Mouse (Mus musculus) thymus, adult 18-20 months (tissue): Measurements from ENCODE around the gene Abtb2.

ENCODE experiments used
- DNase-seq, 2 experiments: peaks; one replicate each; pipeline ENCODE4 v3.0.0; 2022; ENCODE audit warnings: mixed read lengths in 2 of 2

Abtb2 gene

DNA sequence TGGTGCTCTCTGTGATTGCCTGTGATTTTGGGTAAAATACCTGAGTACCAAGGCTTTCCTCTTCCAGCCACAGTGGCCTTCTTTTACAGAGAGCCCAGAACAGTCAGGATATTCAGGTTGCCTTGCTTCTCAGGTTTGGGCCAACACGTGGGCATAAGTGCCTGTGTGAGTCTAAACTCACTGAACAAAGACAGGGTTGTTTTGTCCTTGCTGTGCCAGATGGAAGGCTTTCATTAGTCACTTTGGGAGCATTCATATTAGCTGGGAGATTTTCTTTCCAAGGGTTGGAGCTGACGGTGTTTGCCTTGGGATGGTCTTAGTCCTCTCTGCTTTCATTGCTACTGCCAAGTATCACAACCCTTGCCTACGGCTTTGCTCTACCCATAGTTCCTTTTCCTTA, 20.3 kb downstream of the Abtb2 start:
- no peak for DNase-seq

- no peak for DNase-seq
Measured at GRCm38 (mm10) chr2:103588776-103589175, 22.7 kb downstream of the Abtb2 start.

DNA sequence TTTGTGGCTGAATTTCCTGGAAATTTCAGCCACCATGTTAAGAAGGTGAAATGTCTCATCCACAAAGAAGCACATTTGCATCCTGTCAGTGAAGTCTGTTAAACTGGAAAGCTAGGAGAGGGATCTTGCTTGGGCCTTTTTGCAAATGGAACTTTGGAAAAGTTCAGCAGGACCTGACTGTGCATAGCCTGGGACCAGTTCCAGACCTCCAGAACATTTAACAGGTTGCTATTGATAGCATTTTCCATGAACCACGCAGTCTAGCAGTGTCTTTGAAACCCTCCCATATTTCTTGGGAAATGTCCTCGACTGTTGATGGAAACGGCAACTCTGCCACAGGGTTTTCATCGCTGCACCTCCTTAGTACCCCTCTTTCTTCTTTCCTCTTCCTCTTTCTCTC, 23.3 kb downstream of the Abtb2 start:
- DNase-seq, result no peak

- DNase-seq, result no peak
Measured at GRCm38 (mm10) chr2:103590645-103591044, 24.5 kb downstream of the Abtb2 start.

DNA sequence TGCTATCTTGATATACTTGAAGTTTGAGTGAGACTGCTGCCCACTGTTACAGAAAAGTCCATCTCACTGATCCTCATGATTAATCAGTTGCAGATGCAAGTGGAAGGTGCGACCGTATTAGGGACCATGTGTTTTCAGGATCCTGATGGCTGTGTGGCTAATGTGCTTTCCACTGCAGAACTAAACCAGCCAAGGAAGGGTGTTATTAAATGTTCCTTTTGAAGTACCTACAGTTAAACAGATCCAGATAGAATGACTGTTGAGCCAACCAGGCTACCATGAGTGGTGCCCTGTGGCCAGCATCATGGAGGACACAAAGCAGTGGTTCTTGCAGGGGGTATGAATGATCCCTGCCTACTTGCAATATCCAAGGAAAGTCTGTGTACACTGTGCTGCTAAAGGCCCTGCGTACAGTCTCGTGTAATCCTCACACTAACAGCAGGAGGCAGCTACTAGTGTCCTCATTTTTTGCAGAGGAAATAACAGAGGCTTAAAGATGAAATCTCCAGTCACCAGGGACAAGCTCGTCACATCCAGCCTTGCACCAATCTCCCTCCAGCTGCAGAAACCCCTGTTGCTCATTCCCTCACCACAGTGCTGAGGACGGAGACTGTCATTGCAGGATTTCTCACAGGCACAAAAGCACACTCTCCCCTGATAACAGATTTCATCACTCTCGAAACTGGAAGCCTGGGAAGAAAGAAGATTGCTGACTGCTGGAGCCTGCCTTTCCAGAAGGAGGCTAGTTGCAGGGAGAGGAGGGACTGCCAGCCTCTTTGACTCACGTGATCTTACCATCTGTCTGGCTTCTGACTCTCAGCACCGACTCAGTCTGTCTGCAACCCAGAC, 25.9 kb downstream of the Abtb2 start:
- DNase-seq, result no peak

- DNase-seq, result no peak
Measured at GRCm38 (mm10) chr2:103592591-103592929, 26.4 kb downstream of the Abtb2 start.

DNA sequence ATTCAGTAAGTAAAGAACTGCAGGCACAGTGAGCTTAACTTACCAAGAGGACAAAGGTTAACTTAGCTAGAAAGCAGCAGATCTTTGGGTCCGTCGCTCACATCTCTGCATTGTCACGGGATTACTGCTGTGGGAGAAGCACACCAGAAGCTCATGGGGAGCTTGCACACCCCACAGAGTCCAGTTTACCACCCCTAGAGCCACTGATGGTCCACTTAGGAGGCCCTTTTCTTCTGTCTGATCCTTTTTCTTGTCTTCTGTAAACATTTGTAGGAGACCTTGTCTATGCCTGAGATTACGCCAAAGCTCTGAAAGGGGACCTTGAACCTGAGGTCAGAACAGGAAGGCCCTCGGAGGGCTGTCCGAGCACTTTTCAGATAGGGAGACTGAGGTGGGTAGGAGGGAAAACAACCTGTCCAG, 28.5 kb downstream of the Abtb2 start:
- DNase-seq, result no peak

DNA sequence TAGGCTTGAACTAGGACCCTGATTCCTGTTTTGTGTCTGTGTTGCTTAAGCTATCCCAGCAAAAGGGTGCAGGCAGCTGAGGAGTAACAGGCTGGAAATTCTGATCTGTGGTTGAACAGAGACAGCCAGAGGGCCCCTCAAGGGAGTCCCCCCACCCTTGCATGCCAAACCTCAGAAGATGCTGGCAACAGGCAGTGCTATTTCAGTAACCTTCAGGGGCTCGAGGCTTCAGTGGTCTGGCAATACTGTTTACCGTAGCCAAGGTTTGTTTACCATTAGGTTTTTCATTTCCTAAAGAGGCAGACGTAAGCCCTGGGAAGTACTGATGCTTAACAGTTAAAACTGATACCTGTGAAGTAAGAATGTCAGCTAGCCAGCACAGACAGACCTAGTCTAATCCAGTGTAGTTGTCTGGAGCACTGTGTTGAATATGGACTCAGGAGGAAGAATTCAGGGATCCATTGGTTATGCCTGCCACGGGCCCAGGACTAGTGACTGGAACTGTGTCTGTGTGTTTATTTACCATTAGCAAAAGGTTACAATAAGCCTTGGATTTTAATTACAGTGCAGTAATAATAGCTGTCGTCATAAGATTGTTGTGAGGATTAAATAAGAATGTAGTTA, 29.0 kb downstream of the Abtb2 start:
- DNase-seq, result no peak

DNA sequence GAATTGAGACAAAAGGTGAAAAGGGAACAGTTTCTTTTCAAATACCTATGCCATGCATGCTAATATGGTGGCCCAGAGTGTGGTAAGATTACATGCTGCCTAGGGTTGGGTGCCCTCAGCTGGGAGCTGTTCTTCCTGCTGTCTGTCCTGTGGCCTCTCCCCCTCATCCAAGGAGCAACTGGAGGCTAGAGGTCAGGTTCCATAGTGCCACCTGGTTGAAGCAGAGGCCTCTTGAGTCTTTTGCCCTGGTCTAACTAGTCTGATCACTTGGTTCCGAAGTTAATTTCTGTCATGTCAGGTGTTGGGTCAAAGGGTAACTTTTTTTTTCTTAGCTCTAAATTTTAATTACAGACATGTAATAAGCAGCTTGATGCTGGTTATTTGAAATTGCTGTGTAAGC, 33.2 kb downstream of the Abtb2 start:
- DNase-seq, result no peak

DNA sequence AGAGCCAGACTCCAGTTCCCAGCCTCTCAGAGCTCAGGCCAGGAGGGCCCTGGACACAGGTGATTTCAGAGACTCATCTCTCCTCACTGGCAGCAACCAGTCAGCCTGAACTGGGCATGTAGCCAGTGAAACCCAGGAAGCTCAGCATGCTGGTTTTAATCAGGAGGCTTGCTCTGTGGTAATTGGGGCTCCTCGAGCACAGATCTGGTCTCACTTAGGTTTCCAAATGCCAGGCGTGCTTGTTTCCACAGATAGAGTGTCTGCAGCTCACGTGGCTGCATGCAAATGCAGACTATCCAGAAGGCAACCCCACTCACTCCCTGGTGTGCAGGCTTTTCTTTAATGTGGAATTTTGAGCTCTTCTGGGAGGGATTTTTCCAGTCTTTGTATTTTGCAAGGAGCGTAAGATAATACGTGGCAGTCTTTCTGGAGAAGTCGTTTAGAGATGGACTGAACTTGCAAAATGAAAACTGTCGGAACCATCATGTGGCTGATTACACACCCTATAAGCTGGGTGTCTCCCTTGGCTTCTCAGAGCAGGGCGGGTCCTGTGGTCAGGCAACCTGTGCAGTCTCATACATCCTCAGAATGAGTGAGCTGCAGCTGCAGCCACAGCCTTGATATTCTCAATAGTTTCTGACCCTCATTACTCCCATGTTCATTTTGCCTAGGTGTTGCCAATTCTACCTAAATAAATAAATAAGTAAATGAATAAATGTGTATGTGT, 34.2 kb downstream of the Abtb2 start:
- no peak for DNase-seq

DNA sequence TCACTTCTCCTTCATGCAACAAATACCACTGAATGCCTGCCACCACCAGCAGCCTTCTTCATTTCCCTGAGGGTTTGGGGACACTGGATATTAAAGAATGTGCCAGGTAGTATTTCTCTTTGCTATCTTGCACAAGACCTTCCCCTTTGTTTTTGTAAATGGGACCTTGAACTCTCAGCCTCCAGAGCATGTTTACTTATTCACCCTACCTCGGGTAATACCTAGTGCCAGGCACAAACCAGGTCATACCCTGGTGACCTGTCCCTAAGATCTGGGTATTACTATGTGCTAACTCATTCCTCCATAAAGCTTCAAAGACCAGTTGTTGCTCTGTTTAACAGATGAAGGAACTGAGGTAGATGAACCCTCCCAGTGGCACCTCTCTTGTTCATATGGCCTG, 35.0 kb downstream of the Abtb2 start:
- DNase-seq, result no peak

- no peak for DNase-seq
Measured at GRCm38 (mm10) chr2:103601531-103601930, 35.4 kb downstream of the Abtb2 start.

GRCm38 (mm10) chr2:103603209-103603608, 37.1 kb downstream of the Abtb2 start:
- DNase-seq, result no peak

GRCm38 (mm10) chr2:103603869-103604268, 37.8 kb downstream of the Abtb2 start:
- DNase-seq, result no peak

GRCm38 (mm10) chr2:103605805-103606498, 39.8 kb downstream of the Abtb2 start:
- no peak for DNase-seq

GRCm38 (mm10) chr2:103607926-103608325, 41.8 kb downstream of the Abtb2 start:
- DNase-seq, result peak; percentile 22 to 39

GRCm38 (mm10) chr2:103608947-103609346, 42.8 kb downstream of the Abtb2 start:
- no peak for DNase-seq

GRCm38 (mm10) chr2:103609499-103609898, 43.4 kb downstream of the Abtb2 start:
- no peak for DNase-seq

DNA sequence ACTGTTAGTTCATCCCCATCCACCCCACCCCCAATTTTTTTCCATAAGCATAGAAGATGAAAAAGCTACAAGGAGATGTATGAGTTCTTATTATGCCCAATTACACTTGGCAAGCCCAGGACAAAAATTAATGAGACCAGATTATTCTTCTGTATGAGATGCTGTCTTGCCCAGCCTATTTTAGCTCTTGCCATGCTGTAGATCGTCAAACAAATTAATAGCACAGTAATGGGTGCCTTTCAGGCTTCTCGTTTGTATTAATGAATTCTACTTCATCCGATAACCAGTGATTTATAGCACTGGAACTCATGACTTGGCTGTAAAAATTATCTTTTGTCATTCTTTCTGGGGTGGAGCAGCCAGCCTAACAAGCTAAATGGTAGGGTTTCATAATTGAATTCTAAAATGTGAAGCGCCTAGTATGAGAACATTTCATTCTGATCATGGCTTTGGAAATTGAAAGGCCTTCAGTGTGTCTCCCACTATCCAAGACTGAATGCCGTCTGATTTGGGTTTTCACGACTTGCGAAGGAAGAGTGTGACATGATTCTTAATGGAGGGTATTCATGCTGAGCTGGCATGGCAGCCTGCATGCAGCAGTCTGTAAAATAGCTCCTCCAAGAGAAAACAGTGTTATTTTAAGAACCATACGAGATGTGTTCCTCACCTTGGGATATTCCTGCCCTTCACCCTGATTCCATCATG, 44.9 kb downstream of the Abtb2 start:
- DNase-seq, result no peak

GRCm38 (mm10) chr2:103613865-103614264, 47.8 kb downstream of the Abtb2 start:
- no peak for DNase-seq

DNA sequence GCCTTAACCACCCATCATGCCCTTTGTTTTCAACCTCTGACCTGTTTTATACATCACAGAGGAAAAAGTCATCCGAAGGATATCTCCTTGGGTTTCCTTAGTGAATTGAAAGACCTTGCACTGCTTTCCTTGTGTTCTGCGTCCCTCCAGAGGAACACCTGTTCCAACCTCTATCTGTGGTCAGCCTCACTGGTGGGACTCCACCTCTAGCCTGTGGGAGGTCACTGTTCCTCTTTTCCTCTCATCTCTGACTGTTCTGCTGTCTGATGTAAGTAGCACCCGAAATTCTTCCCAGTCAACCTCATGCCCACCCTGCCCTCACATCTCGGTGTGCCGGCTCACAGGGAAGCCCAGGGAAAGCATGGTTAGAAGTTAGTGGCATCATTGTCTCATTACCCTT, 48.9 kb downstream of the Abtb2 start:
- no peak for DNase-seq

- no peak for DNase-seq
Measured at GRCm38 (mm10) chr2:103618407-103618806, 52.3 kb downstream of the Abtb2 start.

DNA sequence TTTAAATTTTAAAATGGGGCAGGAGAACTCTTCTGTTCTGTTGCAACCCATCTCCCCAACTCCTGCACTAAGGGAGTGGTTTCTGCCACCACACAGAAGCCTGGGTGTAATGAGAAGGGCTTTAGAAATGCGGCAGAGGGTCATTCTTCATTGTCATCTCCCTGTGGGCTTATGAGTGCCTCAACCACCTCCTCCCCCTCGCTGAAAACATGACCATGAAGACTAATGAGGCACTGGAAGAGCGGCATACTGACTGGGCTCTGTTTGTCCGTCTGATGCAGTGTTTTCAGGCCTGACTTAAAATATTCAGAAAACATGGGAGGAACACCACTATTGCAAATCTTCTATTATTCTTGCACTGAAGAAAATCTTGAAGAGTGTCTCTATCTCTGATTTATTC, 56.8 kb downstream of the Abtb2 start:
- DNase-seq, result no peak
